Mouse (Mus musculus) gastrocnemius, postnatal 14 days (tissue): ENCODE data around the gene Zfp553. TPM values are rescaled to one million over a fixed set of nuclear protein-coding genes. Genes with fewer than 3 reads are reported as not detected.

Source experiments
- DNase-seq: peaks from one replicate; pipeline ENCODE4 v3.0.0; 2021; ENCODE audit warnings: mixed read lengths
- intact Hi-C: fragments of 180-260 bp; cut with DNase I; formaldehyde crosslinking; loops from one replicate; pipeline ENCODE4 v1.15.1; 2025; ENCODE audit warnings: low total_unique reads
- total RNA-seq, 2 experiments: library from RNA; stranded (reverse); gene quantifications; 2 replicates each; pipeline ENCODE4 v1.2.3; 2021

Gene Zfp553
- total RNA-seq, 2 experiments from 2014 or later, result 4.2 to 5.4 TPM

DNA sequence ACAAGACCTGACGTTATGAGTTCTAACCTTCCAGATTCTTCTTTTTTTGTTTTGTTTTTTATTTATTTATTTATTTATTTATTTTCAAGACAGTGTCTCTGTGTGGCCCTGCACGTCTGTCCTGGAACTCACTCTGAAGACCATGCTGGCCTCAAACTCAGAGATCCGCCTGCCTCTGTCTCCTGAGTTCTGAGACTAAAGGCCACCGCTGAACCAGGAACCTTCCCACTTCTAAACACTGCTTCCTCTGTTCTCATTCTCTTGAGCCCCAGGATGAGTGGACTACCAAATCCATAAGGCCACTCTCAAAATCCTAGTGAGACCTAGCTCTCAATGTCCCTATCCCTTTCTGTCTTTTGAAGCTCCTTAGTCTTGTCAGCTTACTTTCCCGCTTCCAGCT is 23.0 kb upstream of the Zfp553 start:
- intact Hi-C loops, result no loop called here
- DNase-seq, result no peak

DNA sequence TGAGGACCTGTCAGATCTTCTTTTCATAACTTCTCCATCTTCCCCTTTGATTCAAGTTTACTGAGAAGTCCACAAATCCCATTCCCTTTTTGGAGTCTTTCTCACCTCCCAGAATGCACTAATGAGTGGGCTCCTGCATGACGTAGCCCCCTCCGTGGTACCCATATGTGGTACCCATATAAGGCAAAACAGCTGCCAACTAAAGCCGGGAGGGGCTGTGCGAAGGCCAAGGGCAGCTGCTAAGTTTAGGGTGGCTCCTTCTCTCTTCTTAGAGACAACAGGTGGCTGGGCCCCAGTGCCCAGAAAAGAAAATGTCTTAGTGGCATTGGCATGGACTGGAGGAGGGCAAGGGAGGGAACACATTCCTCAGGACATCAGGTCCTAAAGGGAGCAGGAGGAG is 22.6 kb upstream of the Zfp553 start:
- DNase-seq, result peak; percentile 72
- intact Hi-C loops, result no loop called here

DNA sequence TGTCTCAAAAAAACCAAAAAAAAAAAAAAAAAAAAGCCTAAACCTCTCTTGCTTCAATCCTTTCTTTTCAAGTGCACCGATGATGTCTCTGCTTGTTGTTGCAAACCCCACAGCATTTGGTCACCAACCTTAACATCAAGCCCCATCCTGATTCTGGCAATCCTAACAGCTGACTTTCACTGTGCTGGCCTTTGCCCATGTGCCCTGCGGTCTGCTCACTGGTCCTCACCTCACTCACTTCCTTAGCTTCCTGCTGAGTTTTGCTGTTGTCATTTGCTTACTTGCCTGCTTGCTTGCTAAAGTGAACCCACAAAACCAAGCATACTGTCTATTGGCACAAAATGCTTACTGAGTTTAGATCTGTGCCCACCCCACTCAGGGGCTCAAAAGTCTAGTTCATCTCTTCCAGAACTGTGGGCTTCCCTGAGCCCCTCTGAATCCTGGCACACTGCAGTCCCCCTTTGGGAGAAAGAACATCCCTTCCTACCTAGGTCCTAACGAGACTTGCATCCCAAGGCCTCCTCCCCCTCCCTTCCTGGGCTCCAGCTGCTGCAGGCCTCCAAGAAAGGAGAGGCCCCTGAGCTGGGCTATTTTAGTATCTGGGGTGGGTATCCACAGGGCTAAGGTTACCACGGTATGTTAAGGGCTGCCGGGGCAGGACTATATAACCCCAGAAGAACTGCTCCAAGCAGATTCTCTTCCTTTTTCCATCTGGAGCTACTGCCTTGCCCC is 21.7 kb upstream of the Zfp553 start:
- intact Hi-C loops, result no loop called here
- DNase-seq, result peak; percentile 66

DNA sequence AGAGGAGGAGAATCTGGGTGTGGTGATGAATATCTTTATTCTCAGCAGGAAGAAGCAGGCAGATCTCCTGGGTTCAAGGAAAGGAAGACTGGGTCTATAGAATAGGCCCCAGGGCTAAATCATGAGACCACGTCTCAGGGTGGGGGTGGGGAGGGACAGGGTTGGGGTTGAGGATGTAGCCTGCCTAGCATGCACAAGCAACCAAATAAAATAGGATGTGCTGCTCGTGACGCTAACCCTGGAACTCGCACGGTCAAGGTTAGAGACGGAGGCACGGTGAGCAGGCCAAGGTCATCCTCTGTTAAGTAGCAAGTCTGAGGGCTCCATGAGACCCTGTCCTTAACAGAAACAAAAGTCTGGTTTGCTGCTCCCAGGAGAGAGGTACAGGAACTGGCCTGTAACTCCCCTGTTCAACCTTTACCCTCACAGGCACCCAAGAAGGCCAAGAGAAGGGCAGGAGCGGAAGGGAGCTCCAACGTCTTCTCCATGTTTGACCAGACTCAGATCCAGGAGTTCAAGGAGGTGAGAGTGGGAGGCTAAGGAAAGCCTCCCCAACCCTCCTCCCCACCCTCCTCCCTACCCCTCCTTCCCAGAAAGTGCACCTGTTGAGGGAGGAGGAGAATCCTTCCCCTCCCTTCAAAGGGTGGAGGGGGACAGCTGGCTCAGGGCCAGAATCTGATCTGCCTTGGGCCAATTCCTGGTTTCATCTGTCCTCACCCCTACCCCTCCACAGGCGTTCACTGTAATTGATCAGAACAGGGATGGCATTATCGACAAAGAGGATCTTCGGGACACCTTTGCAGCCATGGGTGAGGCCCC is 20.2 kb upstream of the Zfp553 start:
- intact Hi-C loops, result no loop called here
- peak; percentile 43 for DNase-seq

DNA sequence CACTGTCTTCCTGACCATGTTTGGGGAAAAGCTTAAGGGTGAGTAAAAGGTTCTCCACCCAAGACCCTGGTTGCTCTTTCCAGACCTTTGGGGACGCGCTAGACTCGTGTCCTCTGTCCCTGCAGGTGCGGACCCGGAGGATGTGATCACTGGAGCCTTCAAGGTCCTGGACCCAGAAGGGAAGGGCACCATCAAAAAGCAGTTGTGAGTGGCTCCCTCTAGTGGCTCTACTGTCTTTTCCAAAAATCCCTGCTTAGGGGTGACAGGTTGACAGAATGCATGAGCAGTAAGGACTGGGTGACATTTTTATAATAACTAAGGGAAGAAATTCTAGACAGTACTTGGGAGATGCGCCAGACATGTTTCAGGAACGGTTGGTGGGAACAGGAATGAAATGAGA is 19.4 kb upstream of the Zfp553 start:
- intact Hi-C loops, result no loop called here
- DNase-seq, result no peak

DNA sequence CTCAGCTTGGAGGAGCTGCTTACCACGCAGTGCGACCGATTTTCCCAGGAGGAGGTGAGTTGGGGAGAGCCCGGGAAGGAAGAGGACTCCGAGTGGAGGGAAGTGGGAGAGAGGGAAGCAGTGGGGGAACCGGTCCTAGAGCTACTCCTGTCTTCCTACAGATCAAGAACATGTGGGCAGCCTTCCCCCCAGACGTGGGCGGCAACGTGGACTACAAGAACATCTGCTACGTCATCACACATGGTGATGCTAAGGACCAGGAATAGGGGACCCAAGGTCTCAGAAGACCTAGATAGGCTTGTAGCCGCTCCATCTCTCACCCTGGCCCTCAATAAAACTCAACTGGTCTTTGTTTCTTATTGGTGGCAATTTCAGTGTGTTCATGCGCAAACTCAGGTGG is 18.9 kb upstream of the Zfp553 start:
- DNase-seq, result no peak
- intact Hi-C loops, result no loop called here

DNA sequence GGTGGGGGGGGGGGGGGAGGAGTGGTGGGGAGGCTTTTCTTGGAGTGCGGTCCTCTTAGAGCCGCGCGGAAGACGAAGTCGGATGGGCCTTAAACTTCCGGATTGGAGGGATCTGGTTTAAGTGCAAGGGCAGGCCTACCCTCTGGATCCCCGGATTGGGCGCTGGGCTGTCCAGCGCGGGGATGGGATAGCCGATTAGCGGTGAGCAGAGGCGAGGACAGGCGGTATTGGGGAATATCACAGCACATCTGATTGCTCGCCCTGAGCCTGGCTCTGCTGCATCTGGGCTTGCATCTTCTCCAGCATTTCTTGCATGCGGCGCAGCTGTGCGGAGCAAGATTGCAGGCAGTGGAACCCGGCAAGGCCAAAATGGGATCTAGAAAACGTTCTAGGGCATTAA is 18.3 kb upstream of the Zfp553 start:
- intact Hi-C loops, result no loop called here

DNA sequence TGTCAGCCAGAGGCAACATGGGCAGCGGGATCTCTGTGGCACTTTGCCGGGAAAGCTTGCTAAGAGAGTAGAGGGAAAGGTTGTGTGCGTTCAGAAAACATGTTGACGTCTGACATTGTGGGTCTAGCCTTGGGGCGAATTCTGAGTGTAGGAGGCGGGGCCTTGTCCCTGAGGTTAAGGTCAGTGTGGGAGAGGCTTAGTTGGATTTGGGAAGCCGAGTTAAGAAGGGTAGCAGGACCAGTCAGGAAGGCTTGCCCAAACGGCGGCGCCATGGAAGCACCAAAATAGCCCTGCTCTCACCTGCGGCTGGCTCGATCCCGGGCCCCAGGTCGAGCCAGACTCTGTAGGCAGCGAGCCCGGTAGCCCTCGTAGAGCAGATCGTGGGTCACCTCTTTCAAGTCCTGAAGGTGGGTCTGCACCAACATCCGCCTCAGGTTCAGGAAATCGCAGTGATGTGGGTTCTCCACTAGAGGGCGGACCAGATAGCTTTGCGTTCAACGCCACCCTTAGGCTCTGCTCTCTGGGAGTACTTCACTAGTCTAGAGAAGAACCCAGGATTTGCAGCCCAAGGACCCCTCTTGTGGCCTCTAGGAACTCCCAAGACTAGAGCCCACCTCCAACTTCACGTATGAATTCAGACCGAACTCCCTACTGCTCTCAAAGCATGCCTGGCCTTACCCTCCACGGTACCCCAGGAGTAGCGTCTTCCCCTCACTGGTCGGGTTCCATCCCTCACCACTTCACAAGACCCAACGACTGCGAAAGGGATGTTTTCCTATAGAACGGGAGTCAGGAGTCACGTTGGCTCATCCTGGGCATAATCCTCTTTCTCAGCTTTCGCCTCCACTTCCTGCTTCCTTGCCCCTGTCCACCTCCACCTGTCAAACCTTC is 17.6 kb upstream of the Zfp553 start:
- intact Hi-C loops, result no loop called here

More for the DNA sequence above, 18.3 kb upstream of the Zfp553 start:
- peak; percentile 59 for DNase-seq

DNA sequence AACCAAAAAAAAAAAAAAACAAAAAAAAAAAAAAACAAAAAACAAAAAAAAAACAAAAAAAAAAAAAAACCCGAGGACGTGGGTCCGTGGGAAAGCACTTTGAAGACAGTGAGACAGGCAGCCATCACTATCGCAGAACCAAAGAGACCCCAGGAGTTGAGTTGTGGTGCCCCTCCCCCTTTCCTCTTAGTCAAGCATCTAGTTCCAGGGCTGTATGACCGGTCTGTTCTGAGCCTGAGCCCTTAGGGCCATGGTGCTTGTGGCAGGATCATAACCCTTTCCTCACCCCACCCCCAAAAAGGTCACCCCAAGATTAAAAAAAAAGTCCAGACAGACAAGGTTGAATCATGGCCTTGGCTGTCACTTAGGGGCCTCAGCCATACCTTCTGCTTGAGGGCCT is 16.6 kb upstream of the Zfp553 start:
- intact Hi-C loops, result no loop called here

More for the DNA sequence above, 17.6 kb upstream of the Zfp553 start:
- peak; percentile 75 for DNase-seq

DNA sequence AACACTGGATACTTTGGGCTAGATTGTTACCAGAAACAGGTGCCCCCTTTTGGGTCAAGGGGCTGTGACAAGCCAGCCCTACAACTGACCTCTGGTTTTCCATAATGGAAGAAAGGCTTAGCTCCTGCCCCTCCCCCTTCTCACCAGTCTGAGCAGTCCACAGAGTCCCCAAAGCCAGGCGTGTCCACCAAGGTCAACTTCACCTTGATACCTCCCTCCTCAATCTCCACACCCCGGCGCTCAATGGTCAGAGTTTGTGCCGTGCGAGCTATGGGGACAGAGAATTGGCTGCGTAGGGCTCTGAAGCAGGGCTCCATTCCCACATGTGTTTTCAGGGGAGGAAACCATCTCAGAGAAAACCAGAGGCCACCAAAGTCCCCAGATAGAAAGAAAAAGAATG is 15.4 kb upstream of the Zfp553 start:
- no peak for DNase-seq
- intact Hi-C loops, result no loop called here

More for the DNA sequence above, 16.6 kb upstream of the Zfp553 start:
- DNase-seq, result no peak

DNA sequence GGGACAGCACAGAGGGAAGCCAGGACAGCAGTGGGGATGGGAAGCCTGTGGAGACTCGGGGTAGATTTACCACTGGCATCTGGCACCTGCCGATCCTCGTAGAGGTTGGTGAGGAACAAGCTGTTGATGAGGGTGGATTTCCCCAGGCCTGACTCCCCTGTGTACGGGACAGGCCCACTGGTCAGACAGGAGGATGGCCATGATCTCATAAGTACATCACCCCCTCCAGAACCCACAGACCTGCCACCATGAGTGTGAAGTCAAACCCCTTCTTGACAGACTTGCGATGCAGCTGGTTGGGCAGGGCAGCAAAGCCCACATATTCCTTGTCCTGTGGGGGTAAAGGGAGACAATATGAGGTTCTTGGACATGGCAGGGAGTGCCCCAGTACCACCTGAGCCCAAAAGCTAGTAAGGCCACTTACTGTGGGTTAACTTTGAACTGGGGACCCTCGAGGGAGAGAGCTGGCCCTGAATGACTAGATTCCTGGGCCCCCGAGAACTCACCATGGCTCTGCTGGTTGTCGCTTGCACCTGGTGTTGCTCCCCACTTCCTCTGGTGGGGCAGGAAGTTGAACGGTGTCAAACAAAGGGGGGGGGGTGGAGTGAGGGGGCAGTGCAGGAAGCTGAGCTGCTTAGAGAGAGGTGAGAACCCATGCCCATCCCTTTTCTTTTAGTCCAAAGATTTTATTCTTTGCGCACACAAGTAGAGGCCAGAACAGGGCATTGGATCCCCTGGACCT is 14.8 kb upstream of the Zfp553 start:
- no peak for DNase-seq
- intact Hi-C loops, result no loop called here

DNA sequence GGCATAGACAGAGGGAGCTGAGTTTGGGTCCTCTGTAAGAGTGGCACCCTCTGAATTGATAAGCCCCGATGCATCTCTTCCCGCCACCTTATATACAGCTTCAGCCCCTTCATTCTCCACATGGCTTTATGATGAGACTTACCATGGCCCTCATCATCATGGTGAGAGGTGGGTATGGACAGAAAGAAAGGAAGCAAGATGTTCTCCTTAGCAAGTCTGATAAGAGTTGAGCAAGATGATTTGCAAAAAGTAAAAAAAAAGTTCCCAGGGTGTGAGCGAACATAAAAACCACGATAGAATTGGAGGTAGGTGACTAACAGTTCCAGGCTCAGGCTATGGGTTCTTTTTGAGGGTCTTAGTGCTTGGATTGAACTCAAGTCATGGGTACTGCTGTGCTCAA is 14.2 kb upstream of the Zfp553 start:
- intact Hi-C loops, result no loop called here

DNA sequence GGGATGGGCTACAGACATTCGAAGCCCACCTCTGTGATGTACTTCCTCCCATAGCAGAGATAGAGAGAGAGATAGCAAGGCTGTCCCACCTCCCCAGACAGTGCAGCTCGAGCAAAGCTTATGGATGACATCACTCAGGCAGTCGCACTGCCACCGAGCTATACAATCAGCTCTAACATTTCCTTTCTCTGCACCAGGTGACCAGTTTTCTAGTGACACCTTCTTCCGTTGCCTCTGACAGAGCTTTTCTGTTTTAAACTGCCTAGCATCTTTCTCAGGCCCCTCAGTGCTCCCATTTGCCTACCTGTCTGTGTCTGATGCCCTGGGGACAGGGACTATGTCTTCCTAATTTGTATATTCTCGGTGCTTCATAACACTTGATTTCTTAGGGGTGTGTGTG is 12.4 kb upstream of the Zfp553 start:
- DNase-seq, result no peak
- intact Hi-C loops, result no loop called here

More for the DNA sequence above, 14.2 kb upstream of the Zfp553 start:
- DNase-seq, result no peak

DNA sequence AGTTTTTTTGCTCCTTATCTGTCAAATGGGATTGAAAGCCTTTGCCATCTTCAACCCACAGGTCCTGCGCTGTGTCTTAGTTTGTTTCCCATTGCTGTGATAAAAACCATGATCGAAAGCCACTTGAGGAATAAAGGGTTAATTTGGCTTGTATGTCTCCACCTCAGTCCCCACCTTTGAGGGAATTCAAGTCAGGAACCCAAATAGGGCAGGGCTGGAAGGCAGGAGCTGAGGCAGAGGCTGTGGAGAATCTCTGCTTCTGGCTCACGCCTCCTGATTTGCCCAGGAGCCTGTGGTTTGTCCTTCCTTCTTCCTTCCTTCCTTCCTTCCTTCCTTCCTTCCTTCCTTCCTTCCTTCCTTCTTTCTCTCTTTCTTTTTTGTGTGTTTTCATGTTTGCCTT is 9.8 kb upstream of the Zfp553 start:
- DNase-seq, result no peak
- intact Hi-C loops, result no loop called here

DNA sequence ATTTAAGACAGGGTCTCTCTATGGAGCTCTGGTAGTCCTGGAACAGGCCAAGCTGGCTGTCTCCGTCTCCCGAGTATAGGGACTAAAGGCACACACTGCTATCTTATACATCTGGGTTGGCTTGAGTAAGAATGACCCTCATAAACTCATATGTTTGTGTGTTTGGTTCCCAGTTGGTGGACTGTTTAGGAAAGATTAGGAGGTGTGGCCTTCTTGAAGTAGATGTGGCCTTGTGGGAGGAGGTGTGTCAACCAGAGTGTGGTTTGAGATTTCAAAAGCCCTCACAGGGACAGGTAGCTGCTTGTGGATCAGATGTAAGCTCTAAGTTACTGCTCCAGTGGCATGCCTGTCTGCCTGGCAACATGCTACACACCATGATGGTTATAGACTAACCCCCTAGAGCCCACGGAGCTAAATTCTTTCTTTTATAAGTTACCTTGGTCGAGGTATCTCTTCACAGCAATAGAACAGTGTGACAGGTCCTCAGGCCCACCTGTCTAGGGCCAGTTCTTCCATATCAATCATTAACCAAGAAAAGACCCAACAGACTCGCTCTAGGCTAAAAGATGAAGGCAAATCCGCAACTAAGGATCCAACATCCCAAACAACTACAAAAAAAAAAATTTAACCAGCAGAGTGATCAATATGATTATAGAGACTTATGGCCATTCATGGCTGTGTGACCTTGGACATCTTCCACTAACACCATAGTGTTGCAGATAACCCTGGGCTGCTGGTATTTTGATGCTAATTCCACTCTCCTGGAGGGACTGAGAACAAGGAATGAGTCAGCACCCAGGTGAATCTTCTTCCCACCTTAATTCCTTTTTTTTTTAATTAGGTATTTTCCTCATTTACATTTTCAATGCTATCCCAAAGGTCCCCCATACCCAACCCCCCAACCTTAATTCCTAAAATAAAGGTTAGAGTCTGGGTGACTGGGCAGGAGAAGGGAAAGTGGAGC is 9.1 kb upstream of the Zfp553 start:
- DNase-seq, result no peak
- intact Hi-C loops, result no loop called here

DNA sequence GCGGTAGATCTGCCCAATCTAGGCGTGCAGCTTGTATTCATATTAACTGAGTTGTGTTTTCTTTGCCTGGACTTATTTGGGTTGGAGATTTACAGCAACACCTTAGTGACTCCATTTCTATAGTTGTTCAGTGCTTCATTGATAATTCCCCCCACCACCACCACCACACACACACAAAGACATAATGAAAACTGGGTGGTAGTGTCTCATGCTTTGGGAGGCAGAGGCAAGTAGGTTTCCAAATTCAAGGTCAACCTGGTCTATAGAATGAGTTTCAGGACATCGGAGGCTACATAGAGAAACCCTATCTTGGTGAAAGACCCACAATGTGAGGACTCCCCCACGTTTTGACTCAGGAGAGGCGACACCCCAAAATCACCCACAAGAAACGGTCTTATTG is 8.2 kb upstream of the Zfp553 start:
- intact Hi-C loops, result no loop called here
- no peak for DNase-seq

DNA sequence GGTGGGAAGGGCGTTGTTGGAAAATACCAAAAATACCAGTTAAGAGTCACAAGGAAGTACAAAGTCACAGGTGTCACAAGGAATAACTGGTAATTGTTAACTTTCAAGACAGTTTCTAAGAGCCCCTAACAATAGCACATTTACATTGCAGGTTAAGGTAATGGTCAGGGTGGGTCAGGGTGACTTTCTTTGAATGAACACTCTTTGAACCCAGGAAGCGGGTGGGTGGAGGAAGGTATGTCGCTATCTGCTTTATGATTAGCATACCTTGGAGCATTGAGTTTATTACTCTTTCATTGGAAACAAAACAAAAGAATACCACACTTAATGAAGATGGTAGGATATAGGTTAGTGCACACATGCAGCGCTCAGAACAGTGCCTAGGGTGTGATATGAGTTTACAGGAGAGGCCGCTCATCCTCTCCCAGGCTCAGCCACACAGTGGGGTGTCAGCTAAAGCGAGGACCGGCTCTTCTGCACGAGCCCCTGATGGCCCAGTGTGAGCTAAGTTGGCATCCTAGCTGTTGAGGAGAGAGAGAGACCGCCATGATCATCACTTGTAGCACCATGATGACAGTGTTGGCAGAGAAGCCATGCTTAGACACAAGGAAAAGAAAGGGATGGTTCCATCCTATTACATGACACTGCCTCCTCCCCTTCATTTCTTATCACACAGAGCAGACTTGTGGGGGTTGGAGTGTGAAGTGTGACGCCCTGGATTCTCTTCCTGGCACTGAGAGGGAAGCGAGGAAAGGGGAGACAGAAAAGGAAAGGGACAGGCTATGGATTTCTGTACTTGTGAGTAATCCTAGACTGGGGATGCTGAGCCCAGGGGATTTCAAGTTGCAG is 7.5 kb upstream of the Zfp553 start:
- DNase-seq, result no peak
- intact Hi-C loops, result no loop called here
